Mouse (Mus musculus) gastrocnemius, postnatal 36 days (tissue): ENCODE data around the gene Gzmk. TPM values are rescaled to one million over a fixed set of nuclear protein-coding genes. Genes with fewer than 3 reads are reported as not detected.

ENCODE experiments used
- DNase-seq, 2 experiments: peaks; one replicate each; pipeline ENCODE4 v3.0.0; 2022
- intact Hi-C: fragments of 180-260 bp; cut with DNase I; formaldehyde crosslinking; loops from one replicate; pipeline ENCODE4 v1.15.1; 2025
- total RNA-seq, 2 experiments: library from RNA; stranded (reverse); gene quantifications; 2 replicates each; pipeline ENCODE4 v1.2.3; 2021

Gzmk gene
- total RNA-seq, 2 experiments from 2014 or later = not detected

GRCm38 (mm10) chr13:113205346-113205745 is 20.4 kb downstream of the Gzmk start:
- DNase-seq = no peak
- intact Hi-C loops = no loop called here

- DNase-seq = no peak
- intact Hi-C loops = no loop called here
Measured at GRCm38 (mm10) chr13:113203146-113203545, 22.6 kb downstream of the Gzmk start.

- no peak for DNase-seq
- intact Hi-C loops = no loop called here
Measured at GRCm38 (mm10) chr13:113202184-113202583, 23.5 kb downstream of the Gzmk start.

- intact Hi-C loops = no loop called here
- DNase-seq = no peak
Measured at GRCm38 (mm10) chr13:113201631-113202030, 24.1 kb downstream of the Gzmk start.

- no peak for DNase-seq
- intact Hi-C loops = no loop called here
Measured at GRCm38 (mm10) chr13:113200726-113201125, 25.0 kb downstream of the Gzmk start.

- intact Hi-C loops = no loop called here
Measured at GRCm38 (mm10) chr13:113199331-113199730, 26.4 kb downstream of the Gzmk start.

GRCm38 (mm10) chr13:113197872-113198502 is 27.7 kb downstream of the Gzmk start:
- no peak for DNase-seq
- intact Hi-C loops = no loop called here

More at GRCm38 (mm10) chr13:113199331-113199730, 26.4 kb downstream of the Gzmk start:
- no peak for DNase-seq

- intact Hi-C loops = no loop called here
- no peak for DNase-seq
Measured at GRCm38 (mm10) chr13:113196808-113197674, 28.7 kb downstream of the Gzmk start.

- no peak for DNase-seq
- intact Hi-C loops = no loop called here
Measured at GRCm38 (mm10) chr13:113183720-113184119, 42.0 kb downstream of the Gzmk start.

GRCm38 (mm10) chr13:113183310-113183709 is 42.4 kb downstream of the Gzmk start:
- intact Hi-C loops = no loop called here
- no peak for DNase-seq

- no peak for DNase-seq
- intact Hi-C loops = no loop called here
Measured at GRCm38 (mm10) chr13:113174162-113174561, 51.5 kb downstream of the Gzmk start.

- DNase-seq = no peak
- intact Hi-C loops = no loop called here
Measured at GRCm38 (mm10) chr13:113170256-113170655, 55.5 kb downstream of the Gzmk start.

- intact Hi-C loops = no loop called here
Measured at GRCm38 (mm10) chr13:113168018-113168534, 57.6 kb downstream of the Gzmk start.

GRCm38 (mm10) chr13:113164252-113165005 is 61.3 kb downstream of the Gzmk start:
- intact Hi-C loops = no loop called here
- DNase-seq = no peak

More at GRCm38 (mm10) chr13:113168018-113168534, 57.6 kb downstream of the Gzmk start:
- DNase-seq = no peak

GRCm38 (mm10) chr13:113151556-113151955 is 74.2 kb downstream of the Gzmk start:
- intact Hi-C loops = no loop called here

GRCm38 (mm10) chr13:113139597-113139996 is 86.1 kb downstream of the Gzmk start:
- intact Hi-C loops = no loop called here

More at GRCm38 (mm10) chr13:113151556-113151955, 74.2 kb downstream of the Gzmk start:
- no peak for DNase-seq

GRCm38 (mm10) chr13:113129974-113130373 is 95.7 kb downstream of the Gzmk start:
- intact Hi-C loops = no loop called here
- DNase-seq = no peak

More at GRCm38 (mm10) chr13:113139597-113139996, 86.1 kb downstream of the Gzmk start:
- no peak for DNase-seq
